In genomic region chr12:117154356-117155243, GRCm38 (mm10) we compare ENCODE assay signal across 8 mouse cellular contexts.
DNase-seq lines count a peak whose midpoint lies in the region; ATAC-seq and TF ChIP-seq lines count a peak whose summit lies in the region.

No protein-coding gene starts in this region.

- H3K9ac ChIP-seq in heart, postnatal 0 days (replicated peaks; ENCODE audit: low read depth, low read length): no peak overlapping the region
- peak overlapping the region; percentile 92 for H3K9ac ChIP-seq in hindbrain, embryonic 13.5 days
- peak overlapping the region; percentile 91 for H3K9ac ChIP-seq in midbrain, embryonic 16.5 days (ENCODE audit: low read depth, low read length)

- DNase-seq in heart, postnatal 0 days (ENCODE audit: low spot score): no peak
- DNase-seq in heart, adult 9 months (ENCODE audit: low spot score in 2 of 2): no peak
- DNase-seq in R1 (ENCODE audit: low read depth, low spot score): peak; percentile 21
- no peak for DNase-seq in thymus, postnatal 4 days
- DNase-seq in adipocyte (ENCODE audit: low spot score): no peak
- no peak for DNase-seq in urinary bladder, postnatal 10 days (ENCODE audit: low spot score)

- H3K4me2 ChIP-seq in heart, postnatal 0 days (ENCODE audit: low read depth, low read length): peak overlapping the region; percentile 90
- peak overlapping the region; percentile 83 for H3K4me2 ChIP-seq in hindbrain, embryonic 13.5 days
- H3K4me2 ChIP-seq in midbrain, embryonic 16.5 days (ENCODE audit: low read length): peak overlapping the region; percentile 64

- peak overlapping the region; percentile 59 for H3K4me3 ChIP-seq in heart, postnatal 0 days (ENCODE audit: low read depth, low read length)
- peak overlapping the region; percentile 70 for H3K4me3 ChIP-seq in hindbrain, embryonic 13.5 days
- peak overlapping the region; percentile 68 for H3K4me3 ChIP-seq in midbrain, embryonic 16.5 days (ENCODE audit: low read depth, low read length)

- no peaks in the 10 kb centered on the region for H3K36me3 ChIP-seq in heart, postnatal 0 days (replicated peaks; ENCODE audit: control insufficient read depth, insufficient read depth, low read length)
- H3K36me3 ChIP-seq in hindbrain, embryonic 13.5 days: no peaks in the 10 kb centered on the region
- H3K36me3 ChIP-seq in midbrain, embryonic 16.5 days (ENCODE audit: control insufficient read depth, insufficient read depth, low read length): no peaks in the 10 kb centered on the region

- H3K9me3 ChIP-seq in heart, postnatal 0 days (replicated peaks; ENCODE audit: control insufficient read depth, low read length): no peaks in the 10 kb centered on the region
- no peaks in the 10 kb centered on the region for H3K9me3 ChIP-seq in hindbrain, embryonic 13.5 days
- no peaks in the 10 kb centered on the region for H3K9me3 ChIP-seq in midbrain, embryonic 16.5 days (replicated peaks; ENCODE audit: control insufficient read depth, low read length, poor library complexity, severe bottlenecking)

- no peak overlapping the region for H3K27ac ChIP-seq in heart, postnatal 0 days (ENCODE audit: low read depth)
- H3K27ac ChIP-seq in hindbrain, embryonic 13.5 days: peak overlapping the region; percentile 92
- H3K27ac ChIP-seq in midbrain, embryonic 16.5 days (ENCODE audit: low read length): peak overlapping the region; percentile 96

- TF ChIP-seq CTCF in heart, postnatal 0 days (IDR thresholded peaks at IDR 0.05; ENCODE audit: low read depth): no peak

- WGBS in heart, postnatal 0 days: 2% methylated on average over 27 of the region's 27 CpGs
- WGBS in hindbrain, embryonic 13.5 days: under 1% methylated on average over 25 of the region's 27 CpGs
- under 1% methylated on average over 27 of the region's 27 CpGs for WGBS in midbrain, embryonic 16.5 days

- H3K27me3 ChIP-seq in heart, postnatal 0 days (ENCODE audit: control insufficient read depth, insufficient read depth, low read length): peaks cover 96% of the 10 kb centered on the region
- peaks cover 61% of the 10 kb centered on the region for H3K27me3 ChIP-seq in hindbrain, embryonic 13.5 days
- no peaks in the 10 kb centered on the region for H3K27me3 ChIP-seq in midbrain, embryonic 16.5 days (ENCODE audit: control insufficient read depth, insufficient read depth, low read depth, low read length)

- TF ChIP-seq EP300 in heart, postnatal 0 days (IDR thresholded peaks at IDR 0.05; ENCODE audit: low read depth): no peak

- H3K4me1 ChIP-seq in heart, postnatal 0 days (ENCODE audit: control insufficient read depth, insufficient read depth): no peaks in the 10 kb centered on the region
- H3K4me1 ChIP-seq in hindbrain, embryonic 13.5 days (replicated peaks): peaks cover 84% of the 10 kb centered on the region
- H3K4me1 ChIP-seq in midbrain, embryonic 16.5 days (ENCODE audit: control insufficient read depth, insufficient read depth, low read length): peaks cover 53% of the 10 kb centered on the region

- no peak for ATAC-seq in heart, postnatal 0 days (ENCODE audit: insufficient read depth, low read depth)
- ATAC-seq in hindbrain, embryonic 13.5 days (ENCODE audit: low FRiP score): no peak; the same call in 1 of the 2 replicates
- peak; percentile 19 for ATAC-seq in midbrain, embryonic 16.5 days
